Mouse (Mus musculus) embryonic stem cell, embryonic (primary cell): ENCODE data around the gene Hint3.
"Not testable (repeated sequence)": the region's sequence is repeated elsewhere in the genome, so short reads cannot be mapped to it uniquely, and the experiment has no call there.

Experiments
- CTCF ChIA-PET, 4 experiments: fragments of 300-600 bp in 2 of 4; fragments of 350-600 bp in 2 of 4; sonication (Branson Sonifier 250); formaldehyde crosslinking; loops; one replicate each; lab custom pipeline; 2022; ENCODE audit warnings: inconsistent platforms in 2 of 4; lab: Charles Lee
- POLR2A ChIA-PET, 4 experiments: fragments of 300-600 bp in 2 of 4; fragments of 350-600 bp in 2 of 4; sonication (Branson Sonifier 250); formaldehyde crosslinking; loops; one replicate each; lab custom pipeline; 2022; ENCODE audit warnings: antibody characterized with exemption in 4 of 4, inconsistent platforms in 1 of 4; lab: Charles Lee

The Hint3 gene

DNA sequence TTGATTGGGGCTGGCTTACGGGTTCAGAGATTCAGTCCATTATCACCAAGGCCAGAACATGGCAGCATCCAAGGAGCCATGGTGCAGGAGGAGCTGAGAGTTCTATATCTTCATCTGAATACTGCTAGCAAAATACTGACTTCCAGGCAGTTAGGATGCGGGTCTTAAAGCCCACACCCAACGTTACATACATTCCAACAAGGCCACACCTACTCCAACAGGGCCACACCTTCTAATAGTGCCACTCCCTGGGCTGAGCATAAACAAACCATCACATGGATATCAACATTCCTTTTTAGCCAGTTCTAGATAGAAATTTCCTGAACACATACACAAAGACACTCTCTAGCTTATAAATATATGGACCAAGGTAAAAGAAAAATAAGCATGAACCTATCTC, at the start of gene Hint3:
Hint3 (minus strand) TSS at position 120 of the 400 bp plus-strand sequence.
- POLR2A ChIA-PET: interaction anchor here in 2 of 4 experiments (0.7 to 1.1 kb wide), 2 partner anchors 11 to 13 kb away, joined by 3 read pairs; no protein-coding TSS in a partner anchor
- CTCF ChIA-PET: no interaction called here

DNA sequence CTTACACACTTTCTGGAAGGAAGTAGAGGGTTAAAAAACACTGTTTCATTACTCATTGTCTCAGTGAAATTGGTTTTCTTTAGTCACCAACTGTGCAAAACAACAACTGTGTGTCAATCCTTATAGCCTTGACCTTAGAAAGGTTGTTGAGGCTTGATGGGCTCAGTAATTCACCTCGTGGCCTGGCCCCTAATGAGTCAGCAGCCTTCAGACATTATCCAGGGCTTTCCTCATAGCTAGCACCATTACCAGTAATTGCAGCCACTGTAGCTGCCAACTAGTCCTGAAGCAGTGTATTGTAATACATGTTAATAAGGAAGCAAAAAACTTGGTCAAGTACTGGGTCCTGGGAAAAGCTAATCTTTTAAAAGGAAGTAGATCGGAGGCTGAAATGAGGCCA, 48.6 kb upstream of the Hint3 start:
- ChIA-PET CTCF (no interaction called here), POLR2A (no interaction called here)

DNA sequence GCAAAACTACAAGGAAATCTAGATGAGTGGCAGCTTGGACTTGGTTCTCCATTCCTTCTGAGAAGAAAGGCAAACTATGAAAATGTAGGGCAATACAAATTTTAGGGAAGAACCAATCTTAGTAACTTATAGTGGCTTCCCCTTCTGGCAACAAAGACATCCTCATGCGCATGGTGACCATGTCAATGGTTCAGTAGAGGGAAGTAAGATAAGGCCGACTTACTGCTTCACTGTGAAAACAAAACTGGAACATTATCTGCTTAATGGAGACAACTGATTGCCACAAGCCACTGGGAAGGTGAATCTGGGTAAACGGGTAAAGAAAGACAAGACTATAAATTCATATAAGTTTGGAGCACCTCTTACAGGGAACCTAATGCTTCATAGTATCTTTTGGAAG, 45.4 kb upstream of the Hint3 start:
- CTCF ChIA-PET: no interaction called here
- POLR2A ChIA-PET: interaction anchor here in 1 of 4 experiments (1.4 kb wide), 1 partner anchor 25 kb away, joined by 3 read pairs; no protein-coding TSS in a partner anchor

DNA sequence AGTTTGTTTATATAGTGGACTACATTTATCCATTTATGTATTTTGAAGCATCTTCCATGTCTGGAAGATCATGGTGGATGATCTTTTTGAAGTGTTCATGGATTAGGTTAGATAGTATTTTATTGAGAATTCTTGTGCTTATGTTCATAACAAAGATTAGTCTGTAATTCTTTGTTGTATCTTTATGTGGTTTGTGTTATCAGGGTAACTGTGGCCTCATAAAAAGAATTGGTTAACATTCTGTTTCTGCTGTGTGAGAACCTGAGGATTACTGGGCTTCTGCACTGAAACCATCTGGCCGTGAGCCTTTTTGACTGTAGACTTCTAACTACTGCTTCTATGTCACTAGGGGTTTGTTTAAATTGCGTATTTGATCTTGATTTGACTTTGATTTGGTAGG, 37.1 kb upstream of the Hint3 start:
- CTCF ChIA-PET: no interaction called here
- POLR2A ChIA-PET: interaction anchor here in 1 of 4 experiments (1.6 kb wide), 1 partner anchor 39 kb away, joined by 3 read pairs; no protein-coding TSS in a partner anchor

DNA sequence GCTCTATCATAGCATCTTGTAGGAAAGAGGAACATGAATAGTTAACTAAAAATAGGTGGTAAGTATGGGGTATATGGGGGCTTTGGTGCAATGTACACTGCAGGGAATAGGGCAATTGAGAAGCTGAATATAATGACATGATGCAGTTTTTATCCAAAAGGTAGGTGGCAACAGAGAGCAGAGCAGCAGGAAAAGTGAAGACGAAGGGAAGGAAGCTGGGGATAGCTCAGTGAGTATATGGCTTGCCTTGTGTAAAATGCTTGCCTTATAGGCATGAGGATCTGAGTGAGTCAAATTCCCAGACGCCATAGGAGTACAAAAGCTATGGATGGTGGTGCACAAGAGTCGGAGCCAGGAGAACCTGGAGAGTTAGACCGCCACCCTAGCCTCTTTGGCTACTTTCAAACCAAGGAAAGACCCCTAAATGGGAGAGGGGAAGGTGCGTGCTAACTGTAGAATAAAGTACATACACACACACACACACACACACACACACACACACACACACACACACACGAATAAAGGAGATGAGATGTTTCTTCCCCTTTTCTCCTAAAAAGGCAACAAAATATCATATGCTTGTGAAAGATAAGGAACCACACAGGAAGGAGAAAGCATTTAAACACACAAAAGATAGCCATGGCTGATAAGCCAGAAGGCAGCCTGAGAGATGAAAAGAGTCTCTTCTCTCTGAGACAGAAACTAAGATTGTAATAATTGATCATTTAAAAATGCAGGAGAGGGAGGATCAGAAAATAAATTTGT, 31.3 kb upstream of the Hint3 start:
- POLR2A ChIA-PET: interaction anchor here in 1 of 4 experiments (0.9 kb wide), 1 partner anchor 12 kb away, joined by 3 read pairs; no protein-coding TSS in a partner anchor
- CTCF ChIA-PET: interaction anchor here in 1 of 4 experiments (1.1 kb wide), 1 partner anchor 69 kb away, joined by 3 read pairs; no protein-coding TSS in a partner anchor

DNA sequence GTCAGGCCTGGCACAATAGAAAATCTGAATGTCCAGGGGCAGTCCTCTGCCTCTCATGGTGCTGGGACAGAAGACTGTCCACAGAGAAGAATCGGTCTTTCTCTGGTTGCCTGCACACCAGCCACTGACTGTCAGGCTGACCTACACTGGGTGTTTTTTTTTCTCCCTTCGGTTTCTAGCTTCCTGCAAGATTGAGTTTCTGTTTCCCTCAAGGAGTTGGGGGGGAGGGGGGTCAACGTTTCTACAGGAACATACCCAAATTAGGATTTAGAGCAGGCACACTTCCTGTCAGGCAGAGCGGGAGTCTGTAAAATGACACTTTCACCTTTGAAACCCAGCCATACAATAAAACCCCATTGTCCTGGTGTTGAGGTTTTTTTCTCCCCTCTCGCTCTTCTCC, 26.2 kb upstream of the Hint3 start:
- POLR2A ChIA-PET: interaction anchor here in 3 of 4 experiments (0.6 to 1.0 kb wide), 5 partner anchors 9 to 268 kb away, joined by 3 to 7 read pairs (median 4); no protein-coding TSS in a partner anchor
- CTCF ChIA-PET: interaction anchor here in 1 of 4 experiments (1.6 kb wide), 1 partner anchor 63 kb away, joined by 4 read pairs; no protein-coding TSS in a partner anchor

DNA sequence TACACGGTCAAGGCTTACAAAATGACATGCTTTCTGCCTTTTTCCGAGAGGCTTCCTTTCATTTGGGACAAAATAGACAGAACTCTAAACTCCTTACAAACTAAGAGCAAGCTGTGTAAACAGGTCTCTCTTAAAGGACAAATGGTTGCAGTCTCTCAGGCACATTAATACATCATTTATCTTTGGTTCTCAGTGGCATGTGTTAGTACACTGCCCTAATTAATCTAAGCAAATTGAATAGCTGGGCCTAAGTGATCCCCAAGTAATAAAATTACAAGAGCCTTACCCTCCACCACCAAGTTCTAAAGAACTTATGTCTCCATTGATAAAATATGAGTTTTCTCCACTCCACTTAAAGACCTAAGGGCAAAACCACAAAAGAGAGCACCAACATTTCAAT, 18.2 kb upstream of the Hint3 start:
- CTCF ChIA-PET: no interaction called here
- POLR2A ChIA-PET: no interaction called here

DNA sequence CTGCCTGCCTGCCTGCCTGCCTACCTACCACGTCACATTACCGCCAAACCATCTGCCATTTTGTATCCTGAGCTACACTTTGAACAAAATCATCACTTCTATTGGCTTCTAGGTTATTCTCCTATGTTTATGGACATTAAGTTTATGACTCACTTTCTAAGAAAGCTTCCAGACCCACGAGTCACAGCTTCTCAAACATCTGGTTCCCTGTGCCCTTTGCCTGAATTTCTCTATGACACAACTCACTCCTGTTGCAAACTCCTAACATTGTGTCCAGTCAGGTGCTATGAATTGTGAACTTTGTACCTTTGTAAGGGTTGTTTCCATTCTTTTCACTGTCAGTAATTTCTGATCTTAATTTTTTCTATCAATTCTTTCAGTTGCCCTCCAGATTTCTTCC, 8.8 kb upstream of the Hint3 start:
- CTCF ChIA-PET: no interaction called here
- POLR2A ChIA-PET: interaction anchor here in 2 of 4 experiments (0.8 to 1.4 kb wide), 5 partner anchors 11 to 37 kb away, joined by 3 to 4 read pairs (median 4); no protein-coding TSS in a partner anchor

DNA sequence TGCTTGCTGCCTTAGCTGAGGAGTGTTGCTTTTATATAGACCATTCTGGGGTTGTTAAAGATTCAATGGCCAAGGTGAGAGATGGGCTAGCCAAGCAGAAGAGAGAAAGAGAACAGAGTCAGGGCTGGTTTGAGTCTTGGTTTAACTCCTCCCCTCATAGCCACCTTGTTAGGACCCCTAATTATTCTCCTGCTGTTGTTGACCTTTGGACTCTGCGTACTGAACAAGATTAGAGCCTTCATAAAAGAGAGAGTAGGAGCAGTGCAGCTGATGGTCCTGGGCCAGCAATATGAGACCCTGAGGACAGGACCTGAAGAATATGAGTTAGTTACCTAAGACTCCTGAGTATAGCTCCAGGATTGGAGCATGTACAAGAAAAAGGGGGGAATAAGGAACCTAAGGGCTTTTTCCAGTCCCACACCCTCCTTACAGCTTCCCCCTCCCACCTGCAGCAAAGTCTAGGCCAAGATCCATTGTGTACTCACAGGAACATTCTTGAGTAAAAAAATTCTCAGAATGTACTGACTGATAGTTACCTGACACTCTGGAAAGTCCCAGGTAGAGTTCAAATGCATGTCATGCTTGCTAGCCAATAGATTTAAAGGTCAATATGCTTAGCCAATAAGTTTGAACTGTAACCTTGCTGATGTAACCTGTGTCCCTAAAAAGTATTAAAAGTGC, 7.2 kb upstream of the Hint3 start:
- CTCF ChIA-PET: not testable (repeated sequence)

DNA sequence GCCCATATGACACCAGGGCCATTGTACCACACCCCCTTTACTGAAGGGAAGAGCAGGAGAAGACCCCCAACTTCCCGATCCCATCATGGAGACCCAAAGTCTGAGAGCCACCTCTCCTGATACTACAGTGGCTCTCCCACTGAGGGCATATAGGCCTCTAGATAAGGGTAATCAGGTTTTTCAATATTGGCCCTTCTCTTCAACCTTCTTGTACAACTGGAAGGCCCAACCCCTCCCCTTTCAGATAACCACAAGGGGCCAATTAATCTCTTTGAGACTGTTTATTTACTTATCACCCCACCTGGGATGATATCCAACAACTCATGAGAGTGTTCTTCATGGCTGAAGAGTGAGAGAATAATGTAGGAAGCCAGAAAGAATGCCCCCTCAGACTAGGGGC, 3.3 kb upstream of the Hint3 start:
- CTCF ChIA-PET: no interaction called here
- POLR2A ChIA-PET: no interaction called here

More for the DNA sequence above, 7.2 kb upstream of the Hint3 start:
- POLR2A ChIA-PET: not testable (repeated sequence)

DNA sequence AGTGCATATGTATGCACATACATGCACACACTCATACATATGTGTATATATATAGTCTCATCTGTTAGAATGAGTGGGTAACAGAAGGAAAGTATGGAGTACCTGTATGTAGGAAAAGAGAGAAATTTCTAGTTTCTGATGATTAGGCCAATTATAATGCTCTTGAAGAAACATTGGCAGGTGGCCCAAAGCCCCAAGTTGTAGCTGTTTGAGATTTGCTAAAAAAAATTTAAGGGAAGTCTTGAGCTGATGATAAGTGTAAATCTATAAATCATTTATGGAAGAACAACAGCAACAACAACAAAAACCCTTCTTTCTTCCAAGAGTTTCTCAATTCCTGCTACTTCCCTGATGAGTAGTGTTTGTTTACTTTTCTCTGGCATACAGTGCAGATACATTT, 545 bp upstream of the Hint3 start:
- CTCF ChIA-PET: no interaction called here
- POLR2A ChIA-PET: interaction anchor here in 1 of 4 experiments (1.1 kb wide), 1 partner anchor 12 kb away, joined by 3 read pairs; no protein-coding TSS in a partner anchor

DNA sequence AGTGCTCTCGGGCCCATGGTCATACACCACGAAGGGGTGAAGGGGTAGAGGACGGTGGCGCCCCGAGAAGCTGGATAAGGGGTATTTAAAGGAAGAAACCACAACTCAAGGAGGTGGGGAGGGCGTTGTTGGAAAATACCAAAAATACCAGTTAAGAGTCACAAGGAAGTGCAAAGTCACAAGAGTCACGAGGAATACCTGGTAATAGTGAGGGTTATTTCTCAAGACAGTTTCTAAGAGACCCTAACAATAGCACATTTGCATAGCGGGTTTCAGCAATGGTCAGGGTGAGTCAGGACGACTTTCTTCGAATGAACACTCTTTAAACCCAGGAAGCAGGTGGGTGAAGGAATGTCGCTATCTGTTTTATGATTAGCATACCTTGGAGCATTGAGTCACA, 988 bp downstream of the Hint3 start:
- ChIA-PET CTCF (interaction anchor here in 1 of 4 experiments (0.7 kb wide), 1 partner anchor 351 kb away, joined by 3 read pairs; no protein-coding TSS in a partner anchor), POLR2A (interaction anchor here in 1 of 4 experiments (1.4 kb wide), 1 partner anchor 10 kb away, joined by 11 read pairs; no protein-coding TSS in a partner anchor)

DNA sequence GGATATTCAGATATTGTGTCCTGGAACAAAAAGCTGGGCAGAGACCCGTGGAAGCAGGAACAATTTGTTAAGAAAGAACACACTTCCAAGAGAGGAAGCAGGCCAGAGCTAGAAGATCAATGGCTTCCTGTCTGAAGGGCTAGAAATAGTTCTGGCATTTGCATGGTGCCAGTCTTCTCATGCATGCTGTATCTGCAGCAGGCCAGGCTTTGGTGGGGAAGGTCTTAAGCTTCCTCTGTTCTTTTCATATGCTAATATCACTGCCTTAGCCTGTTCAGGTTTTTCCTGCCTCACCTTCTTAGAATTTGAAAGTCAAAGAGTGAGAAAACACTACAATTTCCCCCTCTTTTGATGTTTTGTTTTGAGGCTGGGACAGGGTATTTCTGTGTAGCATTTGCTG, 1.9 kb downstream of the Hint3 start:
- CTCF ChIA-PET: no interaction called here
- POLR2A ChIA-PET: interaction anchor here (0.6 to 1.8 kb wide), 13 partner anchors 9 to 686 kb away, joined by 3 to 12 read pairs (median 4); partner anchors contain the start of genes Hddc2 (in 1 of the 4) and Ncoa7 (in 1 of the 4)

DNA sequence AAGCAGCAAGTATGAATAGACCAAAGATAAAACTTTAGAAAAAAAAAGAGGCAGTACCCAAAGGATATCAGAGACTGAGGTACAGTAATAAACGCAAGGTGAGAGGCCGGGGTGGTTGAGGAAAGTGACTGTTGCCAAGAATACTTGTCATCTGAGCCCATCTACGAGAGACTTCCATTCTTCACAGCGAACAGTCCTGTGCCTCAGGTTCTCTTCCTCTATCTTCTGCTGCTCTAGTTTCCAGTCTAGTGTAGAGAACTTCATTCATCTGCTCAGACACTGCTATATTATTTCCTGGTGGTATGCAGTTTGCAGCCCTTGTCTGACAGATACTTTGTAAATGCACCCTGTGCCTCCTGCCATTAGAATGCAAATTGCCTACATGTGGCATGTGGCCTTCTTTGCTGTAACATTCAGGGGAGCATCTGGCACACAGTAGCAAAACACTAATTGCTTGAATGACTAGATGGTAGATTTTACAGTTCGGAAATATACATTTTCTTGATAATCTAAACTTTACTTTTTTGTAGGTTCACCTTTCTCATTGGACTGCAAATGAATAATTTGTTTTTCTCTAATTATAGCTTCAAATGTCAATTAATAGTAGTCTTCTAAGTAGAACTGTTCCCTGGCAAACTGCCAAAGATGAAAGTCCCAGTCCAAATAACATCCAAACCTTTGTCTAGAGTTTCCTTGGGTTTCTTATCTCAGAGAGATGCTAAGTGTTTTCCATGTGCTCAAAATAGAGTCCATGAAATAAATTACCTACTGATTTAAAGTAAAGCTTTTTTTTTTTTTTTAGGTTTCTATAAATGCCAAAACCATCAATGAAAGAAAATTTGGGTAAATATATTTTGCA, 5.0 kb downstream of the Hint3 start:
- POLR2A ChIA-PET: interaction anchor here in 2 of 4 experiments (0.7 to 1.8 kb wide), 5 partner anchors 25 to 1478 kb away, joined by 3 to 8 read pairs (median 4); partner anchors contain the start of gene Ncoa7 (in 1 of the 2)

DNA sequence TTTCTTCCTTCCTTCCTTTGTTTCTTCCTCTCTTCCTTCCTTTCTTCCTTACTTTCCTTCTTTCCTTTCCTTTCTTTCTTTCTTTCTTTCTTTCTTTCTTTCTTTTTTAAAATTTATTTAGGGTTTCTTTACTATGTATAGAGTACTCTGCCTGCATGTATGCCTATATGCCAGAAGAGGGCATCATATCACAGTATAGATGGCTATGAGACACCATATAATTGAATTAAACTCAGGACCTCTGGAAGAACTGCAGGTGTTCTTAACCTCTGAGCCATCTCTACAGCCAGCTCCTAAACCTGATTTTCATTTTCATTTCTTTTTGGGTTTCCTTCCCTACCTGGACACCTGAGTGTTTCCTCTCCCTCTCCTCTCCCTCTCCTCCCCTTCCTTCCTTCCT, 6.5 kb downstream of the Hint3 start:
- ChIA-PET POLR2A (interaction anchor here in 1 of 4 experiments (1.7 kb wide), 1 partner anchor 180 kb away, joined by 8 read pairs; the partner anchor contains the start of gene Ncoa7), CTCF (interaction anchor here in 3 of 4 experiments (0.7 to 1.8 kb wide), 3 partner anchors 96 to 177 kb away, joined by 3 to 6 read pairs (median 4); no protein-coding TSS in a partner anchor)

More for the DNA sequence above, 5.0 kb downstream of the Hint3 start:
- CTCF ChIA-PET: interaction anchor here in 3 of 4 experiments (0.5 to 1.8 kb wide), 4 partner anchors 95 to 781 kb away, joined by 3 to 8 read pairs (median 5); no protein-coding TSS in a partner anchor

DNA sequence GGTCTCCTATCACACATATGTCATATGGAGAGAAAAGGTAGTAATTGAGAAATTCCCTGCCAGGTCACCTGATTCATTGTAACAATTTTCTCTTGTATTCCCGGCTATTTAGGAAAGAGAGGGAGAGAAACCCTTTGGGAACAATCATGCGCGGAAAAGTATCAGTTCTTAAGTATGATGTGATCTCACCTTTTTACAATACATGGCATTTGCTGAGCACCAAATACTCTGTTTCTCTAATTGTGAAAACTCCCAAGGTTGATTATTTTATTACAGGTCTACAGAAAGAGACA, 10.6 kb downstream of the Hint3 start:
- ChIA-PET POLR2A (interaction anchor here (0.6 to 2.2 kb wide), 31 partner anchors 8 to 1257 kb away, joined by 3 to 29 read pairs (median 4); partner anchors contain the start of genes Ncoa7 (in 3 of the 4), Trmt11 (in 3 of the 4), Hddc2 (in 1 of the 4) and Hey2 (in 1 of the 4)), CTCF (no interaction called here)

DNA sequence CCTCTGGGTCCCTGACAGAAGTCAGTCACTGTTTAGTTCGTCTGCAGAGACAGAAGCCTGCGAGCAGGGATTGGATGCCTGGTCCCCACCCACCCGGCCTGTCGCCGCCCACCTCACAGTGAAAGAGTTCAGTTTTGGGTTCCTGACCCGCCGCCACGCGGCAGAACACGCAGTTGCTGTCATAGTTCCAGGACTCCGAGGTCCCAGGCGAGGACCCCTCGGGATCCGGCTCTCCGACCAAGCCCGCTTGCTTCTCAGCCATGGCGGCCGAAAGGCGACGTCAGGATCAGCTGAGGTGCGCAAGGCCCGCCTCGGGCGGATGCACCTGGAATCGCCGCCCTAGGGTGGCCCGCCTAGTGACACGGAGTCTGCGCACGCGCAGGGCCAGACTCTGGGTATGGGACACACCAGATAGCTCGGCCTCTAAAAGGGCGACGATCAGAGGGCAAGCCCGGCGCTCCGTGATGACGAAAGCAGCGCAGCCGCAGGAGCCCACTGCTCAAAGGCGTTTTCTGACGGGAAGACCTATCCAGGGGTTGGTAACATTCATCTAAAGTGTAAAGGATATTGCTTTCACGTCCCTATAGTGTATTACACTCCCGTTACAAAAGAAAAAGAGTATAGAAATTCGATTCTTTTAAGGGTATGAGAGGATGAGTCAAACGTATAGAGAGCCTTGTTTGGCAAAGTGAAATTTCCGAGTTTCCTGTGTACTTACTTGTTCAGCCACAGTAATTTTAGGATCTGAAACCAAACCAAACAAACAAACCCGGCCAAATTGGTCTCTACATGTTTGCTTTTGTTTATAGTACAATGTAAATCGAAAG, 11.1 kb downstream of the Hint3 start:
- CTCF ChIA-PET: no interaction called here
- POLR2A ChIA-PET: interaction anchor here (0.6 to 2.2 kb wide), 33 partner anchors 9 to 1256 kb away, joined by 3 to 29 read pairs (median 4); partner anchors contain the start of genes Ncoa7 (in 3 of the 4), Trmt11 (in 3 of the 4), Hddc2 (in 1 of the 4) and Hey2 (in 1 of the 4)
